Mouse (Mus musculus): ENCODE measurements at regions not wholly inside any gene's neighbourhood (a gene's known extent, or its start where the extent isn't known, plus 50 kb on each side); places are given as distances from the start of the nearest gene placed in this dataset.

DNA sequence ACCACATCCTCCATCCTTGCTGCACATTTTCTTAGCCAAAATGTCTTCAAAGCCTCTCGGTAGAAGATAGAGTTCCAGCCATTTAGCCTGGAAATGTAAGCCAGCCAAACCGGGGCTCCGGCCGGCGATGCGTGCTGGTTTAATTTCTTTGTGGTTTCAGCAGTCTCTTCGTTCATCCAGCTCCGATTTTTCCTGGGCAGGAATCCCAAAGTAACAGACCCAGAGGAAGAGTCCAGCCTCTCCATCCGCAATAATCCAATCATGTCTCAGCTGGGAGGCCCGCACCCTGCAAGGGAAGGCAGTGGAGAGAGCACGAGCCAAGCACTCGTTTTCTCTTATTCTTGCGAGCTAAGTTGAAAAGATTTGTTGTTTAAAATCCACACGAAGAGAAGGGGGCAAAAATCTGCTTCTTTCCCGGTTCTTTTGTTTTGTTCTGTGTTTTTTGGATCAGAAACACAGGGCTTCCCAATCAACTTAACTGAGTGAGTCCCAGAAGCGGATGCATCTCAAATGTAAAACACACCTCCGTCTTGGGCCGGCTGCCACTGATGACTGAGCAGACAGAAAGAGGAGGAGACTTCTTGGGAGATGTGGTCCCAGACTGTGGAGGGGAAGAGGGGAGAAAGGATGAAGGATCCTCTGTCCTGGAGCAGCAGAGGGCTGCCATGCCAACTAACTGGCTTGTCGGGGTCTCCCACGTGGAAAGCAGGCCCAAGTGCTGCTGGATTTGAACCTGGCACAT lies 405.1 kb upstream of the Tbx3 start:
- TF ChIP-seq CTCF (IDR thresholded peaks at IDR 0.05), result no peak
- no peak for TF ChIP-seq POLR2A (IDR thresholded peaks at IDR 0.05; ENCODE audit: insufficient read depth, low read depth, low read length)

Measured in heart, adult 2 months (tissue).